Mouse (Mus musculus): ENCODE results near the gene Ube3b. TPM values are rescaled to one million over a fixed set of nuclear protein-coding genes. Genes with fewer than 3 reads are reported as not detected.

Ube3b gene
- polyA plus RNA-seq, 1 experiment from 2014 or later = 59.3 TPM

- peak overlapping the region; percentile 99; the same call in 1 of the 2 replicates for H3K27ac ChIP-seq (ENCODE audit: low read depth)
- H3K4me3 ChIP-seq (ENCODE audit: low read depth, low read length) = no peak overlapping the region
- H3K27me3 ChIP-seq (ENCODE audit: insufficient read depth, low read length) = no peaks in the 10 kb centered on the region
- no peak overlapping the region for H3K9ac ChIP-seq
- H3K4me2 ChIP-seq = no peak overlapping the region
- WGBS = 72% methylated on average over 9 of the region's 9 CpGs
- no peak for DNase-seq
- H3K36me3 ChIP-seq (ENCODE audit: insufficient read depth) = peaks cover 79% of the 10 kb centered on the region
- H3K9me3 ChIP-seq (ENCODE audit: low read depth, low read length) = no peaks in the 10 kb centered on the region
- ATAC-seq (ENCODE audit: insufficient read depth) = no peak
- peaks cover 60% of the 10 kb centered on the region for H3K4me1 ChIP-seq (ENCODE audit: insufficient read depth)
- no peak for TF ChIP-seq CTCF (IDR thresholded peaks at IDR 0.05; ENCODE audit: low read depth)
Observed at GRCm38 (mm10) chr5:114373581-114373980, 6.8 kb upstream of the Ube3b start.

GRCm38 (mm10) chr5:114374409-114375213 lies 5.8 kb upstream of the Ube3b start:
- Histone ChIP-seq H3K27ac (ENCODE audit: low read depth) (peak overlapping the region; percentile 62), H3K4me3 (ENCODE audit: low read depth, low read length) (no peak overlapping the region), H3K27me3 (ENCODE audit: insufficient read depth, low read length) (no peaks in the 10 kb centered on the region), H3K36me3 (ENCODE audit: insufficient read depth) (peaks cover 69% of the 10 kb centered on the region), H3K4me1 (ENCODE audit: insufficient read depth) (peaks cover 56% of the 10 kb centered on the region), H3K4me2 (0 out of 2 replicates have a peak overlapping the region, but pooled peaks have one; percentile 7), H3K9ac (0 out of 2 replicates have a peak overlapping the region, but pooled peaks have one; percentile 10), H3K9me3 (ENCODE audit: low read depth, low read length) (no peaks in the 10 kb centered on the region)
- TF ChIP-seq CTCF (IDR thresholded peaks at IDR 0.05; ENCODE audit: low read depth) = peak; percentile 10; the same call in 1 of the 2 replicates
- peak; percentile 27 for DNase-seq
- WGBS = 78% methylated on average over 23 of the region's 23 CpGs
- no peak for ATAC-seq (ENCODE audit: insufficient read depth)

- peak; percentile 66 for DNase-seq
- H3K36me3 ChIP-seq (ENCODE audit: insufficient read depth) = peaks cover 36% of the 10 kb centered on the region
- ATAC-seq (ENCODE audit: insufficient read depth) = no peak
- peak overlapping the region; percentile 95; the same call in 1 of the 2 replicates for H3K9ac ChIP-seq
- H3K4me2 ChIP-seq = peak overlapping the region; percentile 74
- H3K4me3 ChIP-seq (ENCODE audit: low read depth, low read length) = peak overlapping the region; percentile 94
- peaks cover 26% of the 10 kb centered on the region for H3K4me1 ChIP-seq (ENCODE audit: insufficient read depth)
- no peaks in the 10 kb centered on the region for H3K9me3 ChIP-seq (ENCODE audit: low read depth, low read length)
- no peaks in the 10 kb centered on the region for H3K27me3 ChIP-seq (ENCODE audit: insufficient read depth, low read length)
- peak overlapping the region; percentile 90 for H3K27ac ChIP-seq (ENCODE audit: low read depth)
- no peak for TF ChIP-seq CTCF (IDR thresholded peaks at IDR 0.05; ENCODE audit: low read depth)
- 34% methylated on average over 10 of the region's 10 CpGs for WGBS
Observed at GRCm38 (mm10) chr5:114378177-114378920, 2.1 kb upstream of the Ube3b start.

GRCm38 (mm10) chr5:114378936-114379335 lies 1.5 kb upstream of the Ube3b start:
- DNase-seq (peak; percentile 38), ATAC-seq (ENCODE audit: insufficient read depth) (no peak)
- Histone ChIP-seq H3K27ac (ENCODE audit: low read depth) (peak overlapping the region; percentile 90; the same call in 1 of the 2 replicates), H3K4me3 (ENCODE audit: low read depth, low read length) (peak overlapping the region; percentile 94), H3K27me3 (ENCODE audit: insufficient read depth, low read length) (no peaks in the 10 kb centered on the region), H3K4me2 (peak overlapping the region; percentile 74), H3K9ac (peak overlapping the region; percentile 95), H3K36me3 (ENCODE audit: insufficient read depth) (peaks cover 35% of the 10 kb centered on the region), H3K9me3 (ENCODE audit: low read depth, low read length) (no peaks in the 10 kb centered on the region), H3K4me1 (ENCODE audit: insufficient read depth) (peaks cover 25% of the 10 kb centered on the region)
- no peak for TF ChIP-seq CTCF (IDR thresholded peaks at IDR 0.05; ENCODE audit: low read depth)
- 35% methylated on average over 6 of the region's 6 CpGs for WGBS

GRCm38 (mm10) chr5:114379763-114380162 lies 644 bp upstream of the Ube3b start:
- Histone ChIP-seq H3K9me3 (ENCODE audit: low read depth, low read length) (no peaks in the 10 kb centered on the region), H3K4me2 (peak overlapping the region; percentile 74), H3K36me3 (ENCODE audit: insufficient read depth) (peaks cover 33% of the 10 kb centered on the region), H3K27ac (ENCODE audit: low read depth) (peak overlapping the region; percentile 90), H3K27me3 (ENCODE audit: insufficient read depth, low read length) (no peaks in the 10 kb centered on the region), H3K4me3 (ENCODE audit: low read depth, low read length) (peak overlapping the region; percentile 94), H3K4me1 (ENCODE audit: insufficient read depth) (peaks cover 20% of the 10 kb centered on the region), H3K9ac (peak overlapping the region; percentile 95)
- no peak for TF ChIP-seq CTCF (IDR thresholded peaks at IDR 0.05; ENCODE audit: low read depth)
- under 1% methylated on average over 20 of the region's 20 CpGs for WGBS
- ATAC-seq (ENCODE audit: insufficient read depth) (peak; percentile 10), DNase-seq (no peak)

GRCm38 (mm10) chr5:114381013-114381351 lies 575 bp downstream of the Ube3b start:
- no peak; the same call in 1 of the 2 replicates for ATAC-seq (ENCODE audit: insufficient read depth)
- H3K4me1 ChIP-seq (ENCODE audit: insufficient read depth) = peaks cover 20% of the 10 kb centered on the region
- peak overlapping the region; percentile 94 for H3K4me3 ChIP-seq (ENCODE audit: low read depth, low read length)
- H3K4me2 ChIP-seq = peak overlapping the region; percentile 74
- peak; percentile 41 for DNase-seq
- WGBS = 0% methylated on average over 18 of the region's 18 CpGs
- H3K9ac ChIP-seq = peak overlapping the region; percentile 95
- H3K36me3 ChIP-seq (ENCODE audit: insufficient read depth) = peaks cover 33% of the 10 kb centered on the region
- H3K9me3 ChIP-seq (ENCODE audit: low read depth, low read length) = no peaks in the 10 kb centered on the region
- no peaks in the 10 kb centered on the region for H3K27me3 ChIP-seq (ENCODE audit: insufficient read depth, low read length)
- peak overlapping the region; percentile 90 for H3K27ac ChIP-seq (ENCODE audit: low read depth)
- TF ChIP-seq CTCF (IDR thresholded peaks at IDR 0.05; ENCODE audit: low read depth) = no peak

All from lung, embryonic 14.5 days (tissue).